Mouse (Mus musculus): ENCODE measurements around the gene Hsd17b11. TPM values are rescaled to one million over a fixed set of nuclear protein-coding genes. Genes with fewer than 3 reads are reported as not detected.
A peak's percentile ranks its signal among the peaks of the same experiment; 100 is the strongest.

Hsd17b11 gene
- polyA plus RNA-seq, 1 experiment from 2014 or later: 1.5 TPM

DNA sequence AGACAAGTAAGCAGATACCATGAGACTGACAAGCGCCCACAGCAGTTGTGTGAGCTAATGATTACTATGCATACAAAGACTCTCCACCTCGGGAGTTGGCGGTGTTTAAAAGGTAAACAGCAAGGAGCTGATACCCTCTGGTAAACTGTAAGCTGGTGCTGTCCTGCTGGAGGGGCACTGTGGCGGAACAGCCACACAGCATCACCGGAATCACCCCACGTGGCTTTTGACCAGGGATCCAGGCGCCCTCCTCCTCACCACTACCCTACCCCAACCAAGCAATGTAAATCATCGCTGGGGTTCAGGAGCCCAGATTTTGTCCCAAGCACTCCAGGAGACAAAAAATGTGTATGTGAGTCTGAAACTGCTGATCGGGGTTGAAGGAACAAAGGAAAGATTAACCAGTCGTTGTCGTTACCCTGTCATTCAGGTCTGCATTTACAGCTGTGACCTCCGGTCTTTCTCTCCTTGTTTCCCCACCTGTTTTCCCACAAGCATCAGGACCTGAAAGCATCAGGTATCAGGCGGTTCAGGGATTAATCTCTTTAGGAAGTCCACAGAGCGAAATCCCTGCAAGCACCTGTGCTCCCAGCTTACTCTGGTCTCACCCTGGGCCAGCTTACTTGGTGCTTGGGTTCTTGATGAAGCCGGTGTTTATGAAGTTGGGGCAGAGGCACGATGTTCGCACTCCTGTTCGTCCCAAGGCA is 19.0 kb downstream of the Hsd17b11 start:
- ATAC-seq (ENCODE audit: insufficient read depth, low FRiP score, low TSS enrichment): no peak
- Histone ChIP-seq H3K36me3 (ENCODE audit: control insufficient read depth, insufficient read depth, low read length) (no peaks in the 10 kb centered on the region), H3K9ac (ENCODE audit: low read length) (peak overlapping the region; percentile 10; the same call in 1 of the 2 replicates), H3K4me2 (ENCODE audit: low read depth) (peak overlapping the region; percentile 20), H3K4me1 (ENCODE audit: control insufficient read depth, insufficient read depth, low read length) (no peaks in the 10 kb centered on the region), H3K9me3 (ENCODE audit: control insufficient read depth, low read length) (no peaks in the 10 kb centered on the region), H3K4me3 (ENCODE audit: low read depth, low read length) (no peak overlapping the region), H3K27ac (ENCODE audit: low read depth, low read length) (no peak overlapping the region), H3K27me3 (ENCODE audit: control insufficient read depth, insufficient read depth, low read length) (no peaks in the 10 kb centered on the region)
- DNase-seq (ENCODE audit: low spot score): no peak
- 21% methylated on average over 18 of the region's 18 CpGs for WGBS

GRCm38 (mm10) chr5:103999738-104000137 is 22.0 kb downstream of the Hsd17b11 start:
- Histone ChIP-seq H3K27ac (ENCODE audit: low read depth, low read length) (no peak overlapping the region), H3K36me3 (ENCODE audit: control insufficient read depth, insufficient read depth, low read length) (no peaks in the 10 kb centered on the region), H3K4me1 (ENCODE audit: control insufficient read depth, insufficient read depth, low read length) (no peaks in the 10 kb centered on the region), H3K9me3 (ENCODE audit: control insufficient read depth, low read length) (no peaks in the 10 kb centered on the region), H3K4me3 (ENCODE audit: low read depth, low read length) (no peak overlapping the region), H3K27me3 (ENCODE audit: control insufficient read depth, insufficient read depth, low read length) (no peaks in the 10 kb centered on the region), H3K9ac (ENCODE audit: low read length) (no peak overlapping the region), H3K4me2 (ENCODE audit: low read depth) (no peak overlapping the region)
- WGBS: 6% methylated on average over 5 of the region's 5 CpGs
- DNase-seq (ENCODE audit: low spot score) (peak; percentile 72), ATAC-seq (ENCODE audit: insufficient read depth, low FRiP score, low TSS enrichment) (no peak)

DNA sequence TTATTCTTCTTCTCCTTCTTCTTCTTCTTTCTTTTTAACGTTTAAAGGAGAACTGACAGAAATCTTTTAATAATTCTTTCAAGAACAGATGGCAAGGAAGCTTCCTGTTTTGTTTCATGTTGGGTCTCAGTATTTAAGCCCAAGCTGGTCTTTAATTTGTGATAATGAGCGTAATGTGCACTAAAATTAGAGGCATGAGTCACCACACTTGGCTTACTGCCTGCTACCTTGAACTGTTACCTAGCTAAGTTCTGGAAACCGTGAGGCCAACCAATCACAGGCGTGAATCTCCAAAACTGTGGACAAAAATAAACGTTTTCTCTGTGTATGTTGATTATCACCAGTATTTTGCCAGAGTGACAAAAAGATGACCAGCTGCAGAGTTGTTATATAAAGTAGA is 23.0 kb downstream of the Hsd17b11 start:
- ATAC-seq (ENCODE audit: insufficient read depth, low FRiP score, low TSS enrichment) (no peak), DNase-seq (ENCODE audit: low spot score) (no peak)
- no peaks in the 10 kb centered on the region for H3K4me1 ChIP-seq (ENCODE audit: control insufficient read depth, insufficient read depth, low read length)
- no peaks in the 10 kb centered on the region for H3K36me3 ChIP-seq (ENCODE audit: control insufficient read depth, insufficient read depth, low read length)
- H3K9ac ChIP-seq (ENCODE audit: low read length): no peak overlapping the region
- no peak overlapping the region for H3K4me3 ChIP-seq (ENCODE audit: low read depth, low read length)
- H3K27me3 ChIP-seq (ENCODE audit: control insufficient read depth, insufficient read depth, low read length): no peaks in the 10 kb centered on the region
- H3K9me3 ChIP-seq (ENCODE audit: control insufficient read depth, low read length): no peaks in the 10 kb centered on the region
- no peak overlapping the region for H3K4me2 ChIP-seq (ENCODE audit: low read depth)
- no peak overlapping the region for H3K27ac ChIP-seq (ENCODE audit: low read depth, low read length)
- 81% methylated on average over 5 of the region's 5 CpGs for WGBS

GRCm38 (mm10) chr5:103995181-103995580 is 26.5 kb downstream of the Hsd17b11 start:
- ATAC-seq (ENCODE audit: insufficient read depth, low FRiP score, low TSS enrichment) (no peak), DNase-seq (ENCODE audit: low spot score) (no peak)
- no peak overlapping the region for H3K9ac ChIP-seq (ENCODE audit: low read length)
- 68% methylated on average over 3 of the region's 3 CpGs for whole genome bisulfite sequencing
- no peak overlapping the region for H3K27ac ChIP-seq (ENCODE audit: low read depth, low read length)
- no peak overlapping the region for H3K4me3 ChIP-seq (ENCODE audit: low read depth, low read length)
- no peaks in the 10 kb centered on the region for H3K4me1 ChIP-seq (ENCODE audit: control insufficient read depth, insufficient read depth, low read length)
- no peaks in the 10 kb centered on the region for H3K36me3 ChIP-seq (ENCODE audit: control insufficient read depth, insufficient read depth, low read length)
- H3K4me2 ChIP-seq (ENCODE audit: low read depth): no peak overlapping the region
- no peaks in the 10 kb centered on the region for H3K27me3 ChIP-seq (ENCODE audit: control insufficient read depth, insufficient read depth, low read length)
- H3K9me3 ChIP-seq (ENCODE audit: control insufficient read depth, low read length): no peaks in the 10 kb centered on the region

DNA sequence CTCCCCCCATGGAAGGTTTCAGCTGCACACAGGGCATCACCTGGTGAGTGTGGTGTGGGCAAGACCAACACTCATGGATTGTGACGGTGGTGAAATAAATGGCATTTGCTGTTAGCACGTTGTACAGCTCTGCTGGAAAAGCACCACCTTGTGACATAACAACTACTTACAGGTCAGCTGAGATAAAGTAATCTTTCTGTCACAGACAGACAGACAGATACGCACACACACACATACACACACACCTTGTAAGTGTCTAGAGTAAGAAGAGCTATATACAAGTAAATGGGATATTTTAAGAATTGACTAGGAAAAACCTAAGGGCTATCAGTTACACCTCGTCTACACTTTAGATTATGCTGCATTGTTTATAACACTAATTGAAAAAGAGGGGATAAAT is 27.1 kb downstream of the Hsd17b11 start:
- Histone ChIP-seq H3K9ac (ENCODE audit: low read length) (no peak overlapping the region), H3K27ac (ENCODE audit: low read depth, low read length) (no peak overlapping the region), H3K36me3 (ENCODE audit: control insufficient read depth, insufficient read depth, low read length) (no peaks in the 10 kb centered on the region), H3K4me1 (ENCODE audit: control insufficient read depth, insufficient read depth, low read length) (no peaks in the 10 kb centered on the region), H3K4me3 (ENCODE audit: low read depth, low read length) (no peak overlapping the region), H3K4me2 (ENCODE audit: low read depth) (no peak overlapping the region), H3K9me3 (ENCODE audit: control insufficient read depth, low read length) (no peaks in the 10 kb centered on the region), H3K27me3 (ENCODE audit: control insufficient read depth, insufficient read depth, low read length) (no peaks in the 10 kb centered on the region)
- WGBS: 82% methylated on average over 4 of the region's 4 CpGs
- DNase-seq (ENCODE audit: low spot score) (no peak), ATAC-seq (ENCODE audit: insufficient read depth, low FRiP score, low TSS enrichment) (no peak)

DNA sequence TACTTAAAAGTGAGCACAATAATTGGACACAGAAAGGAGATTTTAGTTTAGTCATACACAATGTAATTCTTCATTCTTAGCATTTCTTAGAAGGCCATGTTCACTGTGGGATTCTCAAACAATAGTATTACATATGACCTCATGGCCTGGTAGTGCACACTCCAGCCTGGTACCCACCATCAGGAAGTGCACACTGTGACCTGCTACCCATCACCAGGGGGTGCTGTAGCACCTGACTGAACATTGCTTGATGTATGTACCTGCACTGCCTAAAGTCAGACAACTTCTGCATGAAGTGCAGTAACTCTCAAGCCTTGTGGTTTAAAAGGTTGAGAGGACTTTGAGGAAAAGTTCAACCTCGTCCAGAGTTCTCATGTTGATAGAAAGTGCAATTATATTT is 28.1 kb downstream of the Hsd17b11 start:
- ATAC-seq (ENCODE audit: insufficient read depth, low FRiP score, low TSS enrichment): no peak
- Histone ChIP-seq H3K27ac (ENCODE audit: low read depth, low read length) (no peak overlapping the region), H3K36me3 (ENCODE audit: control insufficient read depth, insufficient read depth, low read length) (no peaks in the 10 kb centered on the region), H3K4me2 (ENCODE audit: low read depth) (no peak overlapping the region), H3K9me3 (ENCODE audit: control insufficient read depth, low read length) (no peaks in the 10 kb centered on the region), H3K9ac (ENCODE audit: low read length) (no peak overlapping the region), H3K27me3 (ENCODE audit: control insufficient read depth, insufficient read depth, low read length) (no peaks in the 10 kb centered on the region), H3K4me1 (ENCODE audit: control insufficient read depth, insufficient read depth, low read length) (no peaks in the 10 kb centered on the region), H3K4me3 (ENCODE audit: low read depth, low read length) (no peak overlapping the region)
- WGBS: 84% methylated on average over 1 of the region's 1 CpGs
- no peak for DNase-seq (ENCODE audit: low spot score)

DNA sequence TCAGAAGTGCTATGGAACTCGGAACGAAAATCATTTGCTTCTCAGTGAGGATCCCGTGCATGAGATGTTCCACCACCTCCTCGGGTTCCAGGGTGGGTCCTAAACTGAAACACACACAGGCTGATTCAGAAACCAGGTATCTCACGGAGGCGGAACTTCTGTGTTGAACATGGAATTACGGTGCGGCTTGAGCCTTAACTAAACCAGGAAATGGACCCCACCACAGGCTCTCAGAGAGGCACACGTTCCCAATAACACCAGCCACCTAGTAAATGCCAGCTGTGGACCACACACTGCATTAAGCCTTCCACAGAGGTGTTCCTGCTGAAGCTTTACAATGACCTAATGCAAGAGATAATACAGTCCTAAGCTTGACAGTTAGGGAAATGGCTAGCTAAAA is 28.9 kb downstream of the Hsd17b11 start:
- DNase-seq (ENCODE audit: low spot score): no peak
- 91% methylated on average over 9 of the region's 9 CpGs for WGBS
- Histone ChIP-seq H3K4me2 (ENCODE audit: low read depth) (no peak overlapping the region), H3K27me3 (ENCODE audit: control insufficient read depth, insufficient read depth, low read length) (no peaks in the 10 kb centered on the region), H3K4me1 (ENCODE audit: control insufficient read depth, insufficient read depth, low read length) (no peaks in the 10 kb centered on the region), H3K9me3 (ENCODE audit: control insufficient read depth, low read length) (no peaks in the 10 kb centered on the region), H3K9ac (ENCODE audit: low read length) (no peak overlapping the region), H3K4me3 (ENCODE audit: low read depth, low read length) (no peak overlapping the region), H3K36me3 (ENCODE audit: control insufficient read depth, insufficient read depth, low read length) (no peaks in the 10 kb centered on the region), H3K27ac (ENCODE audit: low read depth, low read length) (no peak overlapping the region)
- no peak for ATAC-seq (ENCODE audit: insufficient read depth, low FRiP score, low TSS enrichment)

- H3K9ac ChIP-seq (ENCODE audit: low read length): no peak overlapping the region
- H3K4me1 ChIP-seq (ENCODE audit: control insufficient read depth, insufficient read depth, low read length): no peaks in the 10 kb centered on the region
- no peak for ATAC-seq (ENCODE audit: insufficient read depth, low FRiP score, low TSS enrichment)
- no peaks in the 10 kb centered on the region for H3K9me3 ChIP-seq (ENCODE audit: control insufficient read depth, low read length)
- no peaks in the 10 kb centered on the region for H3K27me3 ChIP-seq (ENCODE audit: control insufficient read depth, insufficient read depth, low read length)
- H3K36me3 ChIP-seq (ENCODE audit: control insufficient read depth, insufficient read depth, low read length): no peaks in the 10 kb centered on the region
- WGBS: 91% methylated on average over 9 of the region's 9 CpGs
- no peak overlapping the region for H3K4me2 ChIP-seq (ENCODE audit: low read depth)
- no peak overlapping the region for H3K27ac ChIP-seq (ENCODE audit: low read depth, low read length)
- no peak for DNase-seq (ENCODE audit: low spot score)
- H3K4me3 ChIP-seq (ENCODE audit: low read depth, low read length): no peak overlapping the region
Measured at GRCm38 (mm10) chr5:103980705-103981560, 40.8 kb downstream of the Hsd17b11 start.

Data from neural tube, embryonic 11.5 days (tissue).